Mouse (Mus musculus) midbrain, embryonic 13.5 days (tissue): Measurements from ENCODE around the gene Itga6. TPM values are rescaled to one million over a fixed set of nuclear protein-coding genes. Genes with fewer than 3 reads are reported as not detected.

ENCODE experiments used
- ATAC-seq: fragments of 200-750 bp; cut with Nextera tagmentation; 2 replicates; pipeline ENCODE4 v1.8.0; 2017; ENCODE audit warnings: mild to moderate bottlenecking, moderate TSS enrichment, moderate library complexity
- H3K27ac ChIP-seq: fragments of 300-500 bp; sonication (generic); 2 replicates; pipeline ENCODE4 v1.5.1; 2015; ENCODE audit warnings: inconsistent platforms, mild to moderate bottlenecking, moderate library complexity
- H3K27me3 ChIP-seq: fragments of 300-500 bp; sonication (generic); 2 replicates; pipeline ENCODE4 v1.6.1; 2015; ENCODE audit warnings: mild to moderate bottlenecking, inconsistent platforms
- H3K36me3 ChIP-seq: fragments of 300-500 bp; sonication (generic); 2 replicates; pipeline ENCODE4 v1.6.1; 2015; ENCODE audit warnings: mild to moderate bottlenecking, inconsistent platforms
- H3K4me1 ChIP-seq: fragments of 300-500 bp; sonication (generic); replicated peaks from 2 replicates; pipeline ENCODE4 v1.6.1; 2015; ENCODE audit warnings: inconsistent platforms
- H3K4me2 ChIP-seq: fragments of 300-500 bp; sonication (generic); replicated peaks from 2 replicates; pipeline ENCODE4 v1.6.1; 2015; ENCODE audit warnings: moderate library complexity, mild to moderate bottlenecking, inconsistent platforms
- H3K4me3 ChIP-seq: fragments of 300-500 bp; sonication (generic); replicated peaks from 2 replicates; pipeline ENCODE4 v1.5.1; 2015; ENCODE audit warnings: mild to moderate bottlenecking, inconsistent platforms
- H3K9ac ChIP-seq: fragments of 300-500 bp; sonication (generic); replicated peaks from 2 replicates; pipeline ENCODE4 v1.6.1; 2015; ENCODE audit warnings: mild to moderate bottlenecking, inconsistent platforms
- H3K9me3 ChIP-seq: fragments of 300-500 bp; sonication (generic); 2 replicates; pipeline ENCODE4 v1.6.1; 2016; ENCODE audit warnings: mild to moderate bottlenecking, inconsistent platforms
- WGBS: fragments of 180-500 bp; shearing (Covaris S2); methylation state at CpG from one replicate; pipeline ENCODE4 v1.1.7; 2015; 5-methylcytosine and 5-hydroxymethylcytosine counted together
- polyA plus RNA-seq: library from polyadenylated mRNA; unstranded; fragments of >200 nt; fragmentation: Nextera tagmentation; extraction: Ambion mirVana; gene quantifications from 2 replicates; pipeline ENCODE4 v1.2.1, GENCODE M21; 2015

The Itga6 gene
- polyA plus RNA-seq, 1 experiment from 2014 or later, result 17.6 TPM

- no peak for ATAC-seq
- Histone ChIP-seq H3K9ac (no peak overlapping the region), H3K4me2 (no peak overlapping the region), H3K4me3 (no peak overlapping the region), H3K9me3 (no peaks in the 10 kb centered on the region), H3K4me1 (peaks cover 4% of the 10 kb centered on the region; the same call in 1 of the 2 replicates), H3K27me3 (peaks cover 4% of the 10 kb centered on the region), H3K36me3 (no peaks in the 10 kb centered on the region), H3K27ac (no peak overlapping the region)
- 94% methylated on average over 17 of the region's 17 CpGs for WGBS
Observed at GRCm38 (mm10) chr2:71735541-71736159, 9.8 kb upstream of the Itga6 start.

GRCm38 (mm10) chr2:71736213-71736612, 9.2 kb upstream of the Itga6 start:
- Histone ChIP-seq H3K27ac (no peak overlapping the region), H3K9ac (no peak overlapping the region), H3K27me3 (peaks cover 4% of the 10 kb centered on the region), H3K4me2 (no peak overlapping the region), H3K4me3 (no peak overlapping the region), H3K36me3 (no peaks in the 10 kb centered on the region), H3K4me1 (peaks cover 4% of the 10 kb centered on the region; the same call in 1 of the 2 replicates), H3K9me3 (no peaks in the 10 kb centered on the region)
- WGBS, result 98% methylated on average over 2 of the region's 2 CpGs
- no peak for ATAC-seq

DNA sequence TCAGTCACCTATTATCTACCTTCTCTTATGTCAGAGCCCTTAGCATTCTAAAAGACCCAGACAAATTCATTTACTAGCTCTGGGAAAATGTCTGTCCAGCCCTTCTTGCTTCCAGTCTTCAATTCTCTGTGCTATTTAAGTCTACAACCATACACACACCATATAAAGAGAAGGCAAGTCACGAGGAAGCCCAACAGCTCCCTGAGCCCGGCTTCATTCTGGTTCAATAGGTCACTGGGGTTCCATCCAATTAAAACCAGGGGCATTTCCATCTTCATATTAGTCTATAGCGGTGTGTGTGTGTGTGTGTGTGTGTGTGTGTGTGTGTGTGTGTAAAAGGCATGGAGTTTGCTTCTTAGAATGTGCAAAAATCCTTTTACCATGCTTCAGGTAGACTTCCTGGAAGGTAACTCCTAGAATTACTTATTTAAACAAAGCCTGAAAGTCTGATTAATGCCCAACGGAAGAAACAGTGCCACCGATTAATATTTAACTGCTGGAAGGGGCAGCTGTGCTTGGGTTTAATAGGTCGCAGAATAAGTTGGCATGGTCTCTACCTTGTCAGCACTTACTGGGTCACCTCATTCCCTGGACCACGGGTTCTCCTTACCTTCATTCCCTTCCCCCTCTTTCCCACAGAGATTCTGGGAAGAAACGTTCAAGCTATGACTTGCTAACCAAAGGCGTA, 6.1 kb upstream of the Itga6 start:
- H3K4me1 ChIP-seq, result peaks cover 17% of the 10 kb centered on the region
- H3K36me3 ChIP-seq, result no peaks in the 10 kb centered on the region
- peaks cover 4% of the 10 kb centered on the region for H3K27me3 ChIP-seq
- no peak overlapping the region for H3K4me2 ChIP-seq
- no peak overlapping the region for H3K27ac ChIP-seq
- no peak for ATAC-seq
- 75% methylated on average over 9 of the region's 9 CpGs for WGBS
- no peak overlapping the region for H3K4me3 ChIP-seq
- H3K9me3 ChIP-seq, result no peaks in the 10 kb centered on the region
- H3K9ac ChIP-seq, result no peak overlapping the region

GRCm38 (mm10) chr2:71742557-71742956, 2.9 kb upstream of the Itga6 start:
- ATAC-seq, result no peak
- H3K36me3 ChIP-seq, result no peaks in the 10 kb centered on the region

DNA sequence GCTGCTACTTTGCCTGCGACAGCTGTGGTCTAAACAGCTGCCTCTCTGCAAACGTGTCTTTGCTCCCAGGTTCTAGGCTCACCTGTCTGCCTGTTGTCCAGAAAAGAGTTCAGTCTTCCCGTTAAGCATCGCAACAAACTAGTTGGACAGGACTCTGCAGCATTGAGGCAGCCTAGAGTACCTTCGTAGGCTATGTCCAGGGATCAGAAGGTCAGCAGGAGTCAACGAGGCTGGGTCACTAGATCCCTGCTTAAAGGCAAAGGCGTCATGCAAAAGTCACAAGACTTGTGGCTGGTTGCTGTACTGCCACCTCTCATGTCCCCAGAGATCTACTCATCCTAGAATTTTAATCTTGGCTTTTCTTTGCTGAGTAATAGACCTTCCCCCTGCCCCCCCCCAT, 2.0 kb upstream of the Itga6 start:
- H3K27me3 ChIP-seq, result peaks cover 8% of the 10 kb centered on the region
- no peaks in the 10 kb centered on the region for H3K36me3 ChIP-seq
- H3K4me2 ChIP-seq, result no peak overlapping the region
- H3K4me1 ChIP-seq, result peaks cover 32% of the 10 kb centered on the region
- ATAC-seq, result no peak
- no peaks in the 10 kb centered on the region for H3K9me3 ChIP-seq
- WGBS, result 58% methylated on average over 7 of the region's 7 CpGs
- no peak overlapping the region for H3K9ac ChIP-seq
- no peak overlapping the region for H3K4me3 ChIP-seq
- no peak overlapping the region for H3K27ac ChIP-seq

More at GRCm38 (mm10) chr2:71742557-71742956, 2.9 kb upstream of the Itga6 start:
- Histone ChIP-seq H3K4me2 (no peak overlapping the region), H3K9ac (no peak overlapping the region), H3K27me3 (peaks cover 8% of the 10 kb centered on the region), H3K4me3 (no peak overlapping the region), H3K9me3 (no peaks in the 10 kb centered on the region), H3K4me1 (peaks cover 32% of the 10 kb centered on the region), H3K27ac (no peak overlapping the region)
- WGBS, result 45% methylated on average over 4 of the region's 4 CpGs

- WGBS, result 12% methylated on average over 9 of the region's 9 CpGs
- no peak for ATAC-seq
Observed at GRCm38 (mm10) chr2:71744320-71744719, 1.1 kb upstream of the Itga6 start.

GRCm38 (mm10) chr2:71744861-71745507, 432 bp upstream of the Itga6 start:
- Histone ChIP-seq H3K4me1 (peaks cover 40% of the 10 kb centered on the region), H3K4me2 (no peak overlapping the region), H3K27me3 (0 out of 2 replicates have a peak, but pooled peaks cover 4% of the 10 kb centered on the region), H3K4me3 (no peak overlapping the region), H3K9me3 (no peaks in the 10 kb centered on the region), H3K27ac (no peak overlapping the region), H3K36me3 (no peaks in the 10 kb centered on the region), H3K9ac (no peak overlapping the region)
- 6% methylated on average over 11 of the region's 11 CpGs for WGBS
- ATAC-seq, result peak; percentile 31; the same call in 1 of the 2 replicates

More at GRCm38 (mm10) chr2:71744320-71744719, 1.1 kb upstream of the Itga6 start:
- no peak overlapping the region for H3K4me2 ChIP-seq
- no peak overlapping the region for H3K27ac ChIP-seq
- H3K9ac ChIP-seq, result no peak overlapping the region
- peaks cover 34% of the 10 kb centered on the region for H3K4me1 ChIP-seq
- no peaks in the 10 kb centered on the region for H3K9me3 ChIP-seq
- H3K4me3 ChIP-seq, result no peak overlapping the region
- peaks cover 8% of the 10 kb centered on the region for H3K27me3 ChIP-seq
- H3K36me3 ChIP-seq, result no peaks in the 10 kb centered on the region

GRCm38 (mm10) chr2:71748451-71748850, 3.0 kb downstream of the Itga6 start:
- H3K27me3 ChIP-seq, result 0 out of 2 replicates have a peak, but pooled peaks cover 10% of the 10 kb centered on the region
- no peak for ATAC-seq
- no peaks in the 10 kb centered on the region for H3K36me3 ChIP-seq
- H3K27ac ChIP-seq, result no peak overlapping the region
- WGBS, result 87% methylated on average over 5 of the region's 5 CpGs
- H3K4me3 ChIP-seq, result no peak overlapping the region
- H3K9ac ChIP-seq, result no peak overlapping the region
- H3K9me3 ChIP-seq, result no peaks in the 10 kb centered on the region
- peaks cover 36% of the 10 kb centered on the region for H3K4me1 ChIP-seq
- H3K4me2 ChIP-seq, result no peak overlapping the region

- peak overlapping the region; percentile 30 for H3K27ac ChIP-seq
- peak overlapping the region; percentile 4 for H3K4me3 ChIP-seq
- no peaks in the 10 kb centered on the region for H3K36me3 ChIP-seq
- H3K9ac ChIP-seq, result no peak overlapping the region
- WGBS, result 19% methylated on average over 13 of the region's 13 CpGs
- H3K4me1 ChIP-seq, result peaks cover 29% of the 10 kb centered on the region
- ATAC-seq, result no peak
- no peaks in the 10 kb centered on the region for H3K9me3 ChIP-seq
- H3K4me2 ChIP-seq, result peak overlapping the region; percentile 34
- 0 out of 2 replicates have a peak, but pooled peaks cover 10% of the 10 kb centered on the region for H3K27me3 ChIP-seq
Observed at GRCm38 (mm10) chr2:71749367-71750086, 4.1 kb downstream of the Itga6 start.

- no peak overlapping the region for H3K9ac ChIP-seq
- WGBS, result 12% methylated on average over 10 of the region's 10 CpGs
- 0 out of 2 replicates have a peak, but pooled peaks cover 10% of the 10 kb centered on the region for H3K27me3 ChIP-seq
- H3K36me3 ChIP-seq, result no peaks in the 10 kb centered on the region
- H3K9me3 ChIP-seq, result no peaks in the 10 kb centered on the region
- peak overlapping the region; percentile 4 for H3K4me3 ChIP-seq
- H3K4me1 ChIP-seq, result peaks cover 24% of the 10 kb centered on the region
- peak overlapping the region; percentile 34 for H3K4me2 ChIP-seq
- H3K27ac ChIP-seq, result peak overlapping the region; percentile 30; the same call in 1 of the 2 replicates
- ATAC-seq, result peak; percentile 77
Observed at GRCm38 (mm10) chr2:71750087-71750453, 4.7 kb downstream of the Itga6 start.

GRCm38 (mm10) chr2:71751336-71751735, 5.9 kb downstream of the Itga6 start:
- WGBS, result 75% methylated on average over 8 of the region's 8 CpGs
- Histone ChIP-seq H3K27me3 (0 out of 2 replicates have a peak, but pooled peaks cover 10% of the 10 kb centered on the region), H3K27ac (no peak overlapping the region), H3K4me1 (peaks cover 16% of the 10 kb centered on the region; the same call in 1 of the 2 replicates), H3K4me3 (no peak overlapping the region), H3K36me3 (no peaks in the 10 kb centered on the region), H3K9ac (no peak overlapping the region), H3K4me2 (no peak overlapping the region), H3K9me3 (no peaks in the 10 kb centered on the region)
- peak; percentile 48; the same call in 1 of the 2 replicates for ATAC-seq
